Mouse (Mus musculus): ENCODE data around the gene Dclk2. TPM values are rescaled to one million over a fixed set of nuclear protein-coding genes. Genes with fewer than 3 reads are reported as not detected.
A peak's percentile ranks its signal among the peaks of the same experiment; 100 is the strongest.

Dclk2 gene
- polyA plus RNA-seq, 1 experiment from 2014 or later: 5.1 TPM

GRCm38 (mm10) chr3:86923686-86924085 is 3.0 kb upstream of the Dclk2 start:
- H3K9me3 ChIP-seq (replicated peaks): no peaks in the 10 kb centered on the region
- no peak overlapping the region for H3K4me3 ChIP-seq
- H3K4me2 ChIP-seq: no peak overlapping the region
- 82% methylated on average over 10 of the region's 10 CpGs for WGBS
- no peak for ATAC-seq (ENCODE audit: insufficient number of reproducible peaks, low FRiP score)
- H3K36me3 ChIP-seq: no peaks in the 10 kb centered on the region
- no peak overlapping the region for H3K9ac ChIP-seq
- H3K4me1 ChIP-seq (replicated peaks): peaks cover 7% of the 10 kb centered on the region; the same call in 1 of the 2 replicates
- no peak overlapping the region for H3K27ac ChIP-seq (ENCODE audit: poor library complexity, severe bottlenecking)
- peaks cover 6% of the 10 kb centered on the region; the same call in 1 of the 2 replicates for H3K27me3 ChIP-seq (replicated peaks)

- no peak for ATAC-seq (ENCODE audit: insufficient number of reproducible peaks, low FRiP score)
- WGBS: 68% methylated on average over 18 of the region's 18 CpGs
- H3K4me1 ChIP-seq (replicated peaks): peaks cover 7% of the 10 kb centered on the region; the same call in 1 of the 2 replicates
- H3K36me3 ChIP-seq: no peaks in the 10 kb centered on the region
- H3K4me3 ChIP-seq: peak overlapping the region; percentile 70
- H3K27me3 ChIP-seq (replicated peaks): peaks cover 10% of the 10 kb centered on the region; the same call in 1 of the 2 replicates
- H3K27ac ChIP-seq (ENCODE audit: poor library complexity, severe bottlenecking): no peak overlapping the region
- no peaks in the 10 kb centered on the region for H3K9me3 ChIP-seq (replicated peaks)
- H3K9ac ChIP-seq: no peak overlapping the region
- H3K4me2 ChIP-seq: peak overlapping the region; percentile 95
Measured at GRCm38 (mm10) chr3:86921181-86921975, 726 bp upstream of the Dclk2 start.

GRCm38 (mm10) chr3:86919641-86920342 is 860 bp downstream of the Dclk2 start:
- Histone ChIP-seq H3K27me3 (replicated peaks) (peaks cover 10% of the 10 kb centered on the region; the same call in 1 of the 2 replicates), H3K27ac (ENCODE audit: poor library complexity, severe bottlenecking) (no peak overlapping the region), H3K4me3 (peak overlapping the region; percentile 70), H3K4me1 (replicated peaks) (peaks cover 7% of the 10 kb centered on the region; the same call in 1 of the 2 replicates), H3K36me3 (no peaks in the 10 kb centered on the region), H3K9me3 (replicated peaks) (no peaks in the 10 kb centered on the region), H3K9ac (peak overlapping the region; percentile 81), H3K4me2 (peak overlapping the region; percentile 95)
- ATAC-seq (ENCODE audit: insufficient number of reproducible peaks, low FRiP score): peak; percentile 30; the same call in 1 of the 2 replicates
- 1% methylated on average over 61 of the region's 61 CpGs for WGBS

- H3K4me1 ChIP-seq (replicated peaks): peaks cover 7% of the 10 kb centered on the region; the same call in 1 of the 2 replicates
- H3K4me3 ChIP-seq: no peak overlapping the region
- H3K36me3 ChIP-seq: no peaks in the 10 kb centered on the region
- no peak overlapping the region for H3K9ac ChIP-seq
- no peaks in the 10 kb centered on the region for H3K9me3 ChIP-seq (replicated peaks)
- H3K27me3 ChIP-seq (replicated peaks): peaks cover 10% of the 10 kb centered on the region; the same call in 1 of the 2 replicates
- WGBS: 92% methylated on average over 5 of the region's 5 CpGs
- H3K27ac ChIP-seq (ENCODE audit: poor library complexity, severe bottlenecking): no peak overlapping the region
- no peak overlapping the region for H3K4me2 ChIP-seq
- no peak for ATAC-seq (ENCODE audit: insufficient number of reproducible peaks, low FRiP score)
Measured at GRCm38 (mm10) chr3:86917048-86917447, 3.6 kb downstream of the Dclk2 start.

GRCm38 (mm10) chr3:86916626-86917025 is 4.0 kb downstream of the Dclk2 start:
- ATAC-seq (ENCODE audit: insufficient number of reproducible peaks, low FRiP score): no peak

GRCm38 (mm10) chr3:86915291-86915690 is 5.4 kb downstream of the Dclk2 start:
- WGBS: 28% methylated on average over 13 of the region's 13 CpGs
- Histone ChIP-seq H3K4me1 (replicated peaks) (peaks cover 7% of the 10 kb centered on the region; the same call in 1 of the 2 replicates), H3K9ac (no peak overlapping the region), H3K36me3 (no peaks in the 10 kb centered on the region), H3K27me3 (replicated peaks) (peaks cover 10% of the 10 kb centered on the region; the same call in 1 of the 2 replicates), H3K4me3 (no peak overlapping the region), H3K4me2 (no peak overlapping the region), H3K9me3 (replicated peaks) (no peaks in the 10 kb centered on the region), H3K27ac (ENCODE audit: poor library complexity, severe bottlenecking) (no peak overlapping the region)
- ATAC-seq (ENCODE audit: insufficient number of reproducible peaks, low FRiP score): no peak

More at GRCm38 (mm10) chr3:86916626-86917025, 4.0 kb downstream of the Dclk2 start:
- peaks cover 7% of the 10 kb centered on the region; the same call in 1 of the 2 replicates for H3K4me1 ChIP-seq (replicated peaks)
- H3K27me3 ChIP-seq (replicated peaks): peaks cover 10% of the 10 kb centered on the region; the same call in 1 of the 2 replicates
- H3K9me3 ChIP-seq (replicated peaks): no peaks in the 10 kb centered on the region
- H3K27ac ChIP-seq (ENCODE audit: poor library complexity, severe bottlenecking): no peak overlapping the region
- H3K36me3 ChIP-seq: no peaks in the 10 kb centered on the region
- H3K4me2 ChIP-seq: no peak overlapping the region
- H3K9ac ChIP-seq: no peak overlapping the region
- WGBS: 84% methylated on average over 4 of the region's 4 CpGs
- no peak overlapping the region for H3K4me3 ChIP-seq

- Histone ChIP-seq H3K4me1 (replicated peaks) (peaks cover 4% of the 10 kb centered on the region; the same call in 1 of the 2 replicates), H3K9ac (no peak overlapping the region), H3K27me3 (replicated peaks) (0 out of 2 replicates have a peak, but pooled peaks cover 4% of the 10 kb centered on the region), H3K27ac (ENCODE audit: poor library complexity, severe bottlenecking) (no peak overlapping the region), H3K9me3 (replicated peaks) (no peaks in the 10 kb centered on the region), H3K4me3 (no peak overlapping the region), H3K36me3 (no peaks in the 10 kb centered on the region), H3K4me2 (no peak overlapping the region)
- ATAC-seq (ENCODE audit: insufficient number of reproducible peaks, low FRiP score): no peak
- WGBS: 67% methylated on average over 3 of the region's 3 CpGs
Measured at GRCm38 (mm10) chr3:86914316-86914715, 6.3 kb downstream of the Dclk2 start.

GRCm38 (mm10) chr3:86898366-86898765 is 22.3 kb downstream of the Dclk2 start:
- H3K9me3 ChIP-seq (replicated peaks): peaks cover 4% of the 10 kb centered on the region; the same call in 1 of the 2 replicates
- no peak for ATAC-seq (ENCODE audit: insufficient number of reproducible peaks, low FRiP score)
- H3K4me1 ChIP-seq (replicated peaks): peaks cover 11% of the 10 kb centered on the region
- no peak overlapping the region for H3K9ac ChIP-seq
- WGBS: 82% methylated on average over 5 of the region's 5 CpGs
- no peak overlapping the region for H3K4me3 ChIP-seq
- H3K4me2 ChIP-seq: no peak overlapping the region
- H3K27me3 ChIP-seq (replicated peaks): no peaks in the 10 kb centered on the region
- H3K27ac ChIP-seq (ENCODE audit: poor library complexity, severe bottlenecking): no peak overlapping the region
- peaks cover 3% of the 10 kb centered on the region; the same call in 1 of the 2 replicates for H3K36me3 ChIP-seq

GRCm38 (mm10) chr3:86897551-86897950 is 23.1 kb downstream of the Dclk2 start:
- 60% methylated on average over 8 of the region's 8 CpGs for WGBS
- Histone ChIP-seq H3K36me3 (peaks cover 3% of the 10 kb centered on the region; the same call in 1 of the 2 replicates), H3K9ac (no peak overlapping the region), H3K4me1 (replicated peaks) (peaks cover 11% of the 10 kb centered on the region), H3K4me3 (no peak overlapping the region), H3K4me2 (no peak overlapping the region), H3K27me3 (replicated peaks) (no peaks in the 10 kb centered on the region), H3K27ac (ENCODE audit: poor library complexity, severe bottlenecking) (no peak overlapping the region; the same call in 1 of the 2 replicates), H3K9me3 (replicated peaks) (peaks cover 4% of the 10 kb centered on the region; the same call in 1 of the 2 replicates)
- no peak for ATAC-seq (ENCODE audit: insufficient number of reproducible peaks, low FRiP score)

GRCm38 (mm10) chr3:86897066-86897465 is 23.6 kb downstream of the Dclk2 start:
- 78% methylated on average over 9 of the region's 9 CpGs for WGBS

GRCm38 (mm10) chr3:86894491-86894890 is 26.2 kb downstream of the Dclk2 start:
- Histone ChIP-seq H3K4me1 (replicated peaks) (peaks cover 11% of the 10 kb centered on the region), H3K36me3 (no peaks in the 10 kb centered on the region), H3K9me3 (replicated peaks) (no peaks in the 10 kb centered on the region), H3K4me2 (no peak overlapping the region), H3K4me3 (no peak overlapping the region), H3K27ac (ENCODE audit: poor library complexity, severe bottlenecking) (no peak overlapping the region), H3K27me3 (replicated peaks) (no peaks in the 10 kb centered on the region), H3K9ac (no peak overlapping the region)
- WGBS: 66% methylated on average over 2 of the region's 2 CpGs
- no peak for ATAC-seq (ENCODE audit: insufficient number of reproducible peaks, low FRiP score)

More at GRCm38 (mm10) chr3:86897066-86897465, 23.6 kb downstream of the Dclk2 start:
- Histone ChIP-seq H3K27me3 (replicated peaks) (no peaks in the 10 kb centered on the region), H3K4me1 (replicated peaks) (peaks cover 11% of the 10 kb centered on the region), H3K9me3 (replicated peaks) (peaks cover 4% of the 10 kb centered on the region; the same call in 1 of the 2 replicates), H3K36me3 (peaks cover 3% of the 10 kb centered on the region; the same call in 1 of the 2 replicates), H3K27ac (ENCODE audit: poor library complexity, severe bottlenecking) (no peak overlapping the region), H3K9ac (no peak overlapping the region), H3K4me3 (no peak overlapping the region), H3K4me2 (no peak overlapping the region)
- no peak for ATAC-seq (ENCODE audit: insufficient number of reproducible peaks, low FRiP score)

All from heart, embryonic 12.5 days (tissue).